Mouse (Mus musculus): ENCODE measurements at regions not wholly inside any gene's neighbourhood (a gene's known extent, or its start where the extent isn't known, plus 50 kb on each side); places are given as distances from the start of the nearest gene placed in this dataset.

- peaks cover 24% of the 10 kb centered on the region for H3K4me1 ChIP-seq (ENCODE audit: control insufficient read depth, insufficient read depth, low read length)
- H3K4me3 ChIP-seq (ENCODE audit: insufficient read depth, low read depth, low read length) = no peak overlapping the region
- no peak overlapping the region for H3K27ac ChIP-seq (ENCODE audit: insufficient read depth, low read depth, low read length)
- H3K36me3 ChIP-seq (ENCODE audit: control insufficient read depth, insufficient read depth, low read length) = no peaks in the 10 kb centered on the region
- no peaks in the 10 kb centered on the region for H3K27me3 ChIP-seq (replicated peaks; ENCODE audit: control insufficient read depth, insufficient read depth, low read length)
- no peak for DNase-seq
- WGBS = 83% methylated on average over 9 of the region's 9 CpGs
- TF ChIP-seq POLR2A (IDR thresholded peaks at IDR 0.05; ENCODE audit: low read depth, low read length) (no peak), CTCF (conservative IDR thresholded peaks at IDR 0.05; ENCODE audit: insufficient read depth, insufficient read length, low read depth, low read length) (no peak)
Measured at GRCm38 (mm10) chr8:126528434-126529080, 53.7 kb upstream of the Tarbp1 start.

GRCm38 (mm10) chr8:126526864-126527571, 52.2 kb upstream of the Tarbp1 start:
- H3K4me3 ChIP-seq (ENCODE audit: insufficient read depth, low read depth, low read length) = no peak overlapping the region
- TF ChIP-seq CTCF (conservative IDR thresholded peaks at IDR 0.05; ENCODE audit: insufficient read depth, insufficient read length, low read depth, low read length) (no peak), POLR2A (IDR thresholded peaks at IDR 0.05; ENCODE audit: low read depth, low read length) (no peak)
- H3K27me3 ChIP-seq (replicated peaks; ENCODE audit: control insufficient read depth, insufficient read depth, low read length) = no peaks in the 10 kb centered on the region
- peak; percentile 80 for DNase-seq
- H3K4me1 ChIP-seq (ENCODE audit: control insufficient read depth, insufficient read depth, low read length) = peaks cover 24% of the 10 kb centered on the region
- 40% methylated on average over 14 of the region's 14 CpGs for WGBS
- no peaks in the 10 kb centered on the region for H3K36me3 ChIP-seq (ENCODE audit: control insufficient read depth, insufficient read depth, low read length)
- peak overlapping the region; percentile 80 for H3K27ac ChIP-seq (ENCODE audit: insufficient read depth, low read depth, low read length)

GRCm38 (mm10) chr8:126525575-126525974, 50.7 kb upstream of the Tarbp1 start:
- H3K36me3 ChIP-seq (ENCODE audit: control insufficient read depth, insufficient read depth, low read length) = no peaks in the 10 kb centered on the region
- H3K4me1 ChIP-seq (ENCODE audit: control insufficient read depth, insufficient read depth, low read length) = peaks cover 24% of the 10 kb centered on the region
- peak; percentile 36 for DNase-seq
- no peak overlapping the region for H3K27ac ChIP-seq (ENCODE audit: insufficient read depth, low read depth, low read length)
- no peak overlapping the region for H3K4me3 ChIP-seq (ENCODE audit: insufficient read depth, low read depth, low read length)
- no peaks in the 10 kb centered on the region for H3K27me3 ChIP-seq (replicated peaks; ENCODE audit: control insufficient read depth, insufficient read depth, low read length)
- TF ChIP-seq CTCF (conservative IDR thresholded peaks at IDR 0.05; ENCODE audit: insufficient read depth, insufficient read length, low read depth, low read length) (no peak), POLR2A (IDR thresholded peaks at IDR 0.05; ENCODE audit: low read depth, low read length) (no peak)
- WGBS = 86% methylated on average over 1 of the region's 1 CpGs

All from kidney, adult 2 months (tissue).